ENCODE assay signal across 8 mouse cellular contexts in genomic region chr19:47015965-47016364, GRCm38 (mm10). TPM values are rescaled to one million over a fixed set of nuclear protein-coding genes. Genes with fewer than 3 reads are reported as not detected.
A peak's percentile ranks its signal among the peaks of the same experiment; 100 is the strongest.
DNase-seq lines count a peak whose midpoint lies in the region; ATAC-seq lines count a peak whose summit lies in the region.

No protein-coding gene starts in this region.

- ATAC-seq in heart, embryonic 13.5 days (ENCODE audit: extremely low read depth, insufficient number of reproducible peaks, low FRiP score, low TSS enrichment), result no peak
- ATAC-seq in embryonic facial prominence, embryonic 15.5 days (ENCODE audit: insufficient number of reproducible peaks, low FRiP score, low TSS enrichment, low read depth), result no peak
- no peak for ATAC-seq in intestine, embryonic 15.5 days
- no peak for ATAC-seq in erythroid progenitor cell, adult 5-6 weeks (replicated peaks; ENCODE audit: low FRiP score, poor library complexity, severe bottlenecking)

- peaks cover 16% of the 10 kb centered on the region for H3K4me1 ChIP-seq in heart, embryonic 13.5 days
- peaks cover 23% of the 10 kb centered on the region for H3K4me1 ChIP-seq in heart, embryonic 10.5 days
- peaks cover 21% of the 10 kb centered on the region for H3K4me1 ChIP-seq in embryonic facial prominence, embryonic 15.5 days
- peaks cover 16% of the 10 kb centered on the region for H3K4me1 ChIP-seq in intestine, embryonic 15.5 days (replicated peaks)

- peak overlapping the region; percentile 56; the same call in 1 of the 2 replicates for H3K4me3 ChIP-seq in heart, embryonic 13.5 days
- no peak overlapping the region for H3K4me3 ChIP-seq in heart, embryonic 10.5 days
- peak overlapping the region; percentile 53; the same call in 1 of the 2 replicates for H3K4me3 ChIP-seq in embryonic facial prominence, embryonic 15.5 days (replicated peaks)
- H3K4me3 ChIP-seq in intestine, embryonic 15.5 days (replicated peaks), result peak overlapping the region; percentile 37

- H3K27ac ChIP-seq in heart, embryonic 13.5 days (replicated peaks), result no peak overlapping the region
- H3K27ac ChIP-seq in heart, embryonic 10.5 days, result no peak overlapping the region
- H3K27ac ChIP-seq in embryonic facial prominence, embryonic 15.5 days (replicated peaks), result no peak overlapping the region
- H3K27ac ChIP-seq in intestine, embryonic 15.5 days, result no peak overlapping the region

- H3K9ac ChIP-seq in heart, embryonic 13.5 days, result no peak overlapping the region
- H3K9ac ChIP-seq in embryonic facial prominence, embryonic 15.5 days, result no peak overlapping the region
- no peak overlapping the region for H3K9ac ChIP-seq in intestine, embryonic 15.5 days

- 7% methylated on average over 9 of the region's 9 CpGs for WGBS in heart, embryonic 13.5 days
- WGBS in heart, embryonic 10.5 days, result 6% methylated on average over 9 of the region's 9 CpGs
- 2% methylated on average over 9 of the region's 9 CpGs for WGBS in embryonic facial prominence, embryonic 15.5 days
- 4% methylated on average over 9 of the region's 9 CpGs for WGBS in intestine, embryonic 15.5 days

- no peak overlapping the region for H3K4me2 ChIP-seq in heart, embryonic 13.5 days
- H3K4me2 ChIP-seq in embryonic facial prominence, embryonic 15.5 days (replicated peaks), result no peak overlapping the region
- no peak overlapping the region for H3K4me2 ChIP-seq in intestine, embryonic 15.5 days (replicated peaks)

- peaks cover 90% of the 10 kb centered on the region for H3K27me3 ChIP-seq in heart, embryonic 13.5 days (replicated peaks)
- H3K27me3 ChIP-seq in heart, embryonic 10.5 days (ENCODE audit: insufficient read depth, poor library complexity, severe bottlenecking), result peaks cover 75% of the 10 kb centered on the region
- H3K27me3 ChIP-seq in embryonic facial prominence, embryonic 15.5 days, result peaks cover 66% of the 10 kb centered on the region
- peaks cover 57% of the 10 kb centered on the region for H3K27me3 ChIP-seq in intestine, embryonic 15.5 days (replicated peaks)

- no peak for DNase-seq in heart, embryonic 10.5 days (ENCODE audit: low spot score)
- DNase-seq in retina, embryonic 14.5 days (ENCODE audit: low spot score), result peak; percentile 21
- DNase-seq in liver, result no peak
- DNase-seq in adrenal gland, adult 18-20 months (ENCODE audit: low spot score in 2 of 2), result no peak

- no peaks in the 10 kb centered on the region for H3K36me3 ChIP-seq in heart, embryonic 13.5 days
- no peaks in the 10 kb centered on the region for H3K36me3 ChIP-seq in heart, embryonic 10.5 days
- no peaks in the 10 kb centered on the region for H3K36me3 ChIP-seq in embryonic facial prominence, embryonic 15.5 days
- H3K36me3 ChIP-seq in intestine, embryonic 15.5 days, result no peaks in the 10 kb centered on the region

- no peaks in the 10 kb centered on the region for H3K9me3 ChIP-seq in heart, embryonic 13.5 days
- no peaks in the 10 kb centered on the region for H3K9me3 ChIP-seq in heart, embryonic 10.5 days
- H3K9me3 ChIP-seq in embryonic facial prominence, embryonic 15.5 days (replicated peaks), result no peaks in the 10 kb centered on the region
- no peaks in the 10 kb centered on the region for H3K9me3 ChIP-seq in intestine, embryonic 15.5 days

RNA-seq across cellular contexts. Expression of gene Nt5c2, which starts 1.0 kb away (rescaled TPM):
- polyA plus RNA-seq in heart, embryonic 13.5 days (2015; fragmentation: Nextera tagmentation; extraction: Ambion mirVana), result 102 and 124 TPM in 2 replicates
- polyA plus RNA-seq in heart, embryonic 10.5 days (2016; fragmentation: Nextera tagmentation; extraction: Ambion mirVana), result 71.8 and 86.3 TPM in 2 replicates
- 64.9 and 73.4 TPM in 2 replicates for polyA plus RNA-seq in embryonic facial prominence, embryonic 15.5 days (2015; fragmentation: Nextera tagmentation; extraction: Ambion mirVana)
- 48.4 and 49.1 TPM in 2 replicates for polyA plus RNA-seq in intestine, embryonic 15.5 days (2015; fragmentation: Nextera tagmentation; extraction: Ambion mirVana)
- total RNA-seq in erythroid progenitor cell, adult 5-6 weeks (2015; ENCODE audit: low replicate concordance), result 26.4 and 41.4 TPM in 2 replicates
- 34.8 and 47.9 TPM in 2 replicates for total RNA-seq in erythroid progenitor cell, adult 5-6 weeks (2017; ENCODE audit: low replicate concordance)
- 10 to 100 TPM; 57.5 to 68.4 TPM for total RNA-seq in adrenal gland, adult 18-20 months (2021)

RNA-seq across cellular contexts. Expression of gene Ina, which starts 1.5 kb away (rescaled TPM):
- polyA plus RNA-seq in heart, embryonic 13.5 days (2015; fragmentation: Nextera tagmentation; extraction: Ambion mirVana), result 0.52 and 0.74 TPM in 2 replicates
- 0.15 and 0.60 TPM in 2 replicates for polyA plus RNA-seq in heart, embryonic 10.5 days (2016; fragmentation: Nextera tagmentation; extraction: Ambion mirVana)
- polyA plus RNA-seq in embryonic facial prominence, embryonic 15.5 days (2015; fragmentation: Nextera tagmentation; extraction: Ambion mirVana), result 5.9 and 7.6 TPM in 2 replicates
- polyA plus RNA-seq in intestine, embryonic 15.5 days (2015; fragmentation: Nextera tagmentation; extraction: Ambion mirVana), result 13.9 and 14.5 TPM in 2 replicates
- total RNA-seq in erythroid progenitor cell, adult 5-6 weeks (2015; ENCODE audit: low replicate concordance), result not detected in 2 replicates
- not detected in 2 replicates for total RNA-seq in erythroid progenitor cell, adult 5-6 weeks (2017; ENCODE audit: low replicate concordance)
- 1 to 10 TPM; 7.8 to 8.6 TPM for total RNA-seq in adrenal gland, adult 18-20 months (2021)

RNA-seq across cellular contexts. Expression of gene Pcgf6, which starts 34.7 kb away (rescaled TPM):
- 10.2 and 10.3 TPM in 2 replicates for polyA plus RNA-seq in heart, embryonic 13.5 days (2015; fragmentation: Nextera tagmentation; extraction: Ambion mirVana)
- polyA plus RNA-seq in heart, embryonic 10.5 days (2016; fragmentation: Nextera tagmentation; extraction: Ambion mirVana), result 14.4 and 21.5 TPM in 2 replicates
- polyA plus RNA-seq in embryonic facial prominence, embryonic 15.5 days (2015; fragmentation: Nextera tagmentation; extraction: Ambion mirVana), result 17.4 and 17.8 TPM in 2 replicates
- polyA plus RNA-seq in intestine, embryonic 15.5 days (2015; fragmentation: Nextera tagmentation; extraction: Ambion mirVana), result 18.9 and 19.5 TPM in 2 replicates
- total RNA-seq in erythroid progenitor cell, adult 5-6 weeks (2015; ENCODE audit: low replicate concordance), result 6.7 and 8.6 TPM in 2 replicates
- total RNA-seq in erythroid progenitor cell, adult 5-6 weeks (2017; ENCODE audit: low replicate concordance), result 0.61 and 1.4 TPM in 2 replicates
- total RNA-seq in adrenal gland, adult 18-20 months (2021), result 10 to 100 TPM in 1 of 2 experiments, 1 to 10 TPM in 1; 7.4 to 10.8 TPM

RNA-seq across cellular contexts. Expression of gene Taf5, which starts 51.6 kb away (rescaled TPM):
- polyA plus RNA-seq in heart, embryonic 13.5 days (2015; fragmentation: Nextera tagmentation; extraction: Ambion mirVana), result 3.3 TPM in 2 replicates
- 3.9 and 7.3 TPM in 2 replicates for polyA plus RNA-seq in heart, embryonic 10.5 days (2016; fragmentation: Nextera tagmentation; extraction: Ambion mirVana)
- 4.8 TPM in 2 replicates for polyA plus RNA-seq in embryonic facial prominence, embryonic 15.5 days (2015; fragmentation: Nextera tagmentation; extraction: Ambion mirVana)
- 5.0 and 5.5 TPM in 2 replicates for polyA plus RNA-seq in intestine, embryonic 15.5 days (2015; fragmentation: Nextera tagmentation; extraction: Ambion mirVana)
- 19.5 and 19.7 TPM in 2 replicates for total RNA-seq in erythroid progenitor cell, adult 5-6 weeks (2015; ENCODE audit: low replicate concordance)
- 26.1 and 28.5 TPM in 2 replicates for total RNA-seq in erythroid progenitor cell, adult 5-6 weeks (2017; ENCODE audit: low replicate concordance)
- 1 to 10 TPM; 3.8 to 4.3 TPM for total RNA-seq in adrenal gland, adult 18-20 months (2021)
